Mouse (Mus musculus) splenic B cell, adult 2 months (primary cell): Measurements from ENCODE around the gene Olfr547.

Experiments
- DNase-seq: peaks from one replicate; pipeline ENCODE4 v3.0.0-alpha.2; 2011; ENCODE audit warnings: low read depth, low spot score
- H3K27me3 ChIP-seq: 2 replicates; pipeline ENCODE4 v1.6.1; 2012; ENCODE audit warnings: mild to moderate bottlenecking, low read length, moderate library complexity, mixed read lengths; ENCODE audit not compliant: control insufficient read depth, poor library complexity, insufficient read depth, severe bottlenecking
- H3K36me3 ChIP-seq: 2 replicates; pipeline ENCODE4 v1.6.1; 2012; ENCODE audit warnings: mild to moderate bottlenecking, low read length, moderate library complexity, mixed read lengths; ENCODE audit not compliant: control insufficient read depth, poor library complexity, insufficient read depth, severe bottlenecking

Gene Olfr547

DNA sequence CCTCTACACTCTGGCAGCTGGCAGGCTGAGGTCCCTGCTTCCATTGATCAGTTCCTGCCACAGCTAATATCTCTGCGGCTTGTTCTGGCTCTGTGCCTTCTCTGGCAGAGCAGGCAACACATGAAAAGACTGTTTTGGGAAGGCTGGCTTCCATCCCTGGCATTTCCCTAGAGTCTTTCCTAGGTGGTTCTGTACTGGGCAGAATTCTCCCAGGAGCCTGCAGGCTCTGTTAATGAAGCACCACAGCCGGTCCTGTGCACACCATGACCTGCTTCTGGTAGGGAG, 17.6 kb upstream of the Olfr547 start:
- Histone ChIP-seq H3K27me3 (no peaks in the 10 kb centered on the region), H3K36me3 (no peaks in the 10 kb centered on the region)
- no peak for DNase-seq

DNA sequence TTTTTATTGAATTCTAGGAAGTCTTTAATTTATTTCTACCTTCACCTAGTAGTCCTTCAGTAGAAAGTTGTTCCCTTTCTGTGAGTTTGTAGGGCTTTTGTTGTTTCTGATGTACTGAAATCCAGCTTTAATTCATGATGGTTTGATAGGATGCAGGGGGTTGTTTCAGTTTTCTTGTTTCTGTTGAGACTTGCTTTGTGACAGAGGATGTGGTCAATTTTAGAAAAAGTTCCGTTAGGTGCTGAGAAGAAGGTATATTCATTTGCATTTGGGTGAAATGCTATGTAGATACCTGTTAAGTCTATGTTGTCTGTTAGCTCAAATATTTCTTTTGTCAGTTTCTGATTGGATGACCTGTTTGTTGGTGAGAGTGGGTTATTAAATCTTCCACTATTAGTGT, 5.5 kb upstream of the Olfr547 start:
- Histone ChIP-seq H3K36me3 (no peaks in the 10 kb centered on the region), H3K27me3 (no peaks in the 10 kb centered on the region)
- no peak for DNase-seq

DNA sequence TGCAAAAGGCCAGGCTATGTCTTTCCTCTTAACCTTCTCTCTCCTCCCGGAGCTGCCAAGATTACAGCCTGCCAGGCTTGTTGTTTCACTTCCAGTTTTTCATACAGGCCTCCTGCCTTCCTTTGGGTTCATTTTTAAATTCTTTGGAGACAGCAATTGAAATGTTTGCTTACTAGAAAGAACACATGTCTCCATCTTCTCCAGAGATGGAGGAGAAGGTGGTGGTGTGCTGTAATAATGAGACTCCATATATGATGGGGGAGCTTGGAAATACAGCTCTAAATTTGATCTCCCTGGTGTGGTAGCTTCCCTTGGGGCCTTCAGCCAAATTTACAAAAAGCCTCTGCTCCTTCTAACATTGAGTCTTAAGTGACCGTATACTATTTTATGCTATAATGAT, 6.0 kb downstream of the Olfr547 start, which contains the start of gene Olfr548-ps1:
Olfr548-ps1 (plus strand) TSS at position 301 of the 400 bp plus-strand sequence.
- Histone ChIP-seq H3K27me3 (no peaks in the 10 kb centered on the region), H3K36me3 (no peaks in the 10 kb centered on the region)
- no peak for DNase-seq

DNA sequence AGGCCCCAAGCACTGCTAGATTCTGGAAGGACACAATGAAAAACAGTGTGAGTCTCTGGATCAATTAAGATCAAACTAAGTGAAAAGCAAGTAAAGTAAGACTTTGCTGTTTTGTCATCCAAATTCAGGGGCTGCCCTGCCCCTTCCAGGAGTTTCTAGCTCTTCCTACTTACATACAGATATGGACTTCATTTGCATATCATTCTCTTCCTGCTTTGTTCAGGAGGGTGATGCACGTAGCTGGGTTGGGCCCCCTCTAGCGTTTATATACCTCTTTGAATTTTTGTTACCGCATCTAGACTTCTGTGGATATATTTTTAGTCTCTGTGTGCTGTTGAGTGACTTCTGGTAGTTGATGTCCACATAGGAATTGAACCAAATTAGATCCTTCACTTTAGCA, 6.7 kb downstream of the Olfr547 start:
- Histone ChIP-seq H3K27me3 (no peaks in the 10 kb centered on the region), H3K36me3 (no peaks in the 10 kb centered on the region)
- no peak for DNase-seq

DNA sequence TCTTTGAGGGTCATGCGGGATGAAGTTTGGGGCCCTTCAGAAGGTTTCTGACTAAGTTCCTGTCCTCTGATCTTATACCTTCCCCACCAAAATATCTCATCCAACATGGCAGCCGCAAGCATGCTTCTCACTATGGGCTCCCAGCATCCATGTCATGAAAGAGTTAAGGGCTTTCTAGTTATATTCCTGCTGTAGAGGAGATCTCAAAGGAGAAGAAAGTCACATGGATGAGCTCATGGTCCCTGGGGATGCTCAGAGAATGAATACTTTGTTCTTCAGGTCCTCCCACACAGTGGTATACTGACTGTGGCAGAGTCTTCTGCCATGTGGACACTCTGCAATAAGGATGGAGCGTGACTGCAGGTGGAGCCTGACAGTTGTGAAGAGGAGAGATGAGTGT, 15.0 kb downstream of the Olfr547 start, which contains the start of gene Olfr549:
Olfr549 (plus strand) TSS at position 301 of the 400 bp plus-strand sequence.
- DNase-seq = no peak
- no peaks in the 10 kb centered on the region for H3K27me3 ChIP-seq
- H3K36me3 ChIP-seq = no peaks in the 10 kb centered on the region

DNA sequence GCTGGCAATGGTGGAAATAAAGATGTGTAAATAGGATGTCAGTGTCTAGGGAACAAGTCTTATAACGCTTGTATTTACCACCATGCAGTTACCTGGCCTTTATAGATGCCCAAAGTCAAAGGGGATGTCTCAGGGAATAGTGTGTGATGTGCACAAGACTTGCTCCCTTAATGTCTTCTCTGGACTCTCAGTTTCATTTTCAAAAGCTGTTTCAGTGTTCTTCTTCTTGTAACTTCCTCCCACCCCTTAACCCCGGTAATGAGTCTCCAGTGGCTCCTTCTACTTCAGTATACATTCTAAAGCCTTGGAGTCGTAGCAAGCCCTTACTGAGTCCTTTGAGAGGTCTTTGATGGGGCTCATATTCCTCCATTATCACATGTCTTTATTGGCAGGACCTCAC, 18.7 kb downstream of the Olfr547 start:
- H3K27me3 ChIP-seq = no peaks in the 10 kb centered on the region
- peak; percentile 26 for DNase-seq
- H3K36me3 ChIP-seq = no peaks in the 10 kb centered on the region

DNA sequence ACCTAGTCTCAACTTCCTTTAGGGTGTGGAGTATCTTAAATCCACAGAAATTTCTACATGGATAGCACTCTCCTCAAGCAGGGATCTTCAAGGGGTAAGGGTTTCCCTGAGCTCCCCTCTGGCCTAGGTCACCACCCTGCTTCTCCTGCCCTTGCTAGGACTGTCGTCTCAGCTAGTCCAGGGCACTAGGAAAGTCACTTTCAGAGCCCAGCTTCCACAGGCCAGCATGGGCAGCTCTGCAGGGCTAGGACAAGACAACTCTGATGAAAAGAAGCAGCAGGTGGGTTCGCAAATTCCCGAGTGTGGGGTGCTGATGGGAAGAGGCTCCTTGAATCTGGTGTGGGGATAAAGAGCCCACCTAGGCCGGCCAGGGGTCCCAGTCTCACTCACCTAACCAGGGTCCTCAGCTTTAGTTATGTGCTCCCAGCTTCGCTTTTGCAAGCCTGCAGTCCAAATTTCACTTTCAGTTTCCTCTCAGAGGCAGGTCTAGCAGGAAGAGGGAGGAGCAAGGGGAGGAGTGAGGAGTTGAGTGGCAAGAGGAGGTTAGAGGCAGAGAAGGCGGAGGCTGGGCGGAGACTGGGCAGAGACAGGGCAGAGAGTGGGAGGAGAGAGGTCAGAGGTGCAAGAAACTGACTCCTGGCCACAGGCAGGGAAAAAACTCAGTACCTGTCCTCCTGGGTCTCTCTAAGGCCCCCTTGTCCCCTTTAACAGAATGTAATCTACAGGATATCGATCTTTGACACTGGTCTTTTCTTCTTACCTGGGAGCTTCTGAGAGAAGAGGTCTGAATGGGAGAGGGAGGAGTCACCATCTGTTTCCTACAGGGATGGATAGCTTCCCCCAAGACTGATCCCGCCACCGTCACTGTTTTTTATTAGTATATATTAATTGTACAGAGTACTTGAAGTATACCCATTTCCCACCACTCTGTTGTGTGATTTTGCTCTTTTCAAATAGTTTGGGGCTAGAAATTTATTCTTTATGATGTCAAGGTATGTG, 30.7 kb downstream of the Olfr547 start, which contains the start of gene Trim21:
Trim21 (minus strand) TSS at position 488 of the 999 bp plus-strand sequence.
- DNase-seq = peak; percentile 92
- Histone ChIP-seq H3K36me3 (0 out of 2 replicates have a peak, but pooled peaks cover 8% of the 10 kb centered on the region), H3K27me3 (no peaks in the 10 kb centered on the region)

DNA sequence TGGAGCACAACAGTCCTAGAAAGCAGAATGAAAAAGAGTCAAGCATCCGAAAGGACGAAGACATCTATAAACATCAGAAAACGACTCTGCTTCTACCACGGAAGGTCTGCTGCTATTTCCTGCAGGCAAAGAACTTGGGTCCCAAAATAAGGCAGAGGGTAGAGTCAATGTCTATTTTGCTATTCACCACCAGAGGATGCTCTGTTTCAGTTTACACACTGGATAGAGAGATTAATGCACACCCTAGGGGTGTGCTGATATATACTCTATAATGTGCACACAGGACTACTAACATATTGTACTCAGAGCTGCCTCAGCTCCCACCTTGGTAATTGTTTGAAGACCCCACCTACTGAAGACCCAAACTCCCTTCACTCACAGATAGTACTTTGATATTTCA, 31.7 kb downstream of the Olfr547 start:
- no peaks in the 10 kb centered on the region for H3K27me3 ChIP-seq
- DNase-seq = no peak

DNA sequence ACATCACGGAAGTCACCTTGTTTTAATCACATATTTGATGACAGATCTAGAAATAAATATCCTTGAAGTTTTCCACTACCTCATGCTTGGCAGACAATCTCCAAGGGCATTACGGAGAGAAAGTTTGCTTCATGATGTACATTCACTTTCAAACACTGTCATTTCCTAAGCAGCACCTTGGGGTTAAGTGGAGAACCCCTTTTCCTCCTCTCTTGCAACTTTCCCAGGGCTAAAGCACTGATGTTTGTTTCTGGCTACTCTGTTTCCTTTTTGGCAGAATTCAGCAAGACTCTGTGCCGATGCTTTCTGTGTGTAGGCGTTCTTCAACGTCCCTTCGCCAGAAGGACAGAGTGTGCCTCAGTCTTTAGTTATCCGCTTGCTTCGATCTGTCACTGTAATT, 36.6 kb downstream of the Olfr547 start, which contains the start of gene Olfr550:
Olfr550 (plus strand) TSS at position 301 of the 400 bp plus-strand sequence.
- Histone ChIP-seq H3K36me3 (no peaks in the 10 kb centered on the region), H3K27me3 (no peaks in the 10 kb centered on the region)
- DNase-seq = no peak

More for the DNA sequence above, 31.7 kb downstream of the Olfr547 start:
- H3K36me3 ChIP-seq = 0 out of 2 replicates have a peak, but pooled peaks cover 3% of the 10 kb centered on the region

DNA sequence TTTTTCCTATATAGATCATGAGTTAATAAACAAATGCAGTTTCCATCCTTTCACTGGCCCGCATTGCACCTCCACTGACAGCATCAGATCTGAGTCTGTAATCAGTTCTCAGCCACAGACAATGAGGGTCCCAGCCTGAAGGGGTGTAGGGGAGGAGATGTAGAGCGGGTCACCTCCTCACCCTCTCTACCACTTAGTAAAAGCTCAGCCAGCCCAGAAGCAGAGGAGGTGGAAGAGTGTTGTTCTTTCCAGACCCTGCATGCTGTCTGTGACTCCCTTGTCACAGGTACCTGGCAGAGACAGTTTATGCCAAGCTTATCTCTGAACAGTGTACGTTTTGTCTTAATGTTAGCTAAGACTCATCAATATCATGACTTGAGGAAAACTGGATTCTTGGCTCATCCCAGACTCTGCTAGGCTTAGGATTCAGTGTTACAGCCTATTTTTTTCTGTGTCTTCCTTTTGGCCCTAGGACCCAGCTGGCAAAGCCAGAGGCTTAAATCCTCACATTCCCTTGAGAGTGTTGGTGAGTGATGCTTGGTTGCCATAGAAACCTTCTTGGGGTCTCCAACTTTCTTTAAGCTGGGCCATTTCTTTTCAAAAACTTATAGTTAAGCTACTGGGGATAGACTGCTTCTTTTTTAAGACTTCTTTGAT, 38.8 kb downstream of the Olfr547 start:
- H3K27me3 ChIP-seq = no peaks in the 10 kb centered on the region
- DNase-seq = no peak
- H3K36me3 ChIP-seq = no peaks in the 10 kb centered on the region

DNA sequence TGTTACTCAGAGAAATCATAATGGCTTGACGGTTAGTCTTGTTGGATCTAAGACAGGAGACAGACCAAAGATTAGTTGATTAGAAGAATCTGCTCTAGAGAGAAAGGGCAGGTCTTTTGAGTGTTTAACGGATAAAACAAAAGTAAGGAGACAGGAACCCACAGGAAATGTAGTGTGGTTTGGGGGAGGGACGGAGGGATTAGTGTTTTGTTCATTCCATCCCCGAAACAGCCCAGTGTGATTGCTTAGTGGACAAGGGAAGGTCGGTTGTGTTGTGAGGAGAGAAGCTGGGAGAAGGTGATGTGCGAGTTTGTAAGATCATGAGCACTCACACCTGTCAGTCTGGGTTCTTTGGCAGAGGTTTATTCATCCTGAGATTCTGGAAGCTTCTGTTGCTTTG, 41.4 kb downstream of the Olfr547 start:
- Histone ChIP-seq H3K36me3 (no peaks in the 10 kb centered on the region), H3K27me3 (no peaks in the 10 kb centered on the region)
- DNase-seq = no peak
